Mouse (Mus musculus) liver, embryonic 14.5 days (tissue): ENCODE results near the gene Stk40.

Source experiments
- CTCF ChIP-seq: IDR thresholded peaks from 2 replicates; pipeline ENCODE4 v1.5.1; 2016; ENCODE audit warnings: antibody characterized with exemption, low read depth, control low read depth
- EP300 ChIP-seq: IDR thresholded peaks from 2 replicates; pipeline ENCODE4 v1.6.1; 2016; ENCODE audit warnings: antibody characterized with exemption, low read depth

GRCm38 (mm10) chr4:126131290-126132121 lies 27.7 kb downstream of the Stk40 start:
- no peak for TF ChIP-seq CTCF
- TF ChIP-seq EP300: no peak
